Mouse (Mus musculus) hematopoietic stem cell, adult 5-6 weeks (primary cell): Measurements from ENCODE around the gene Hibch. TPM values are rescaled to one million over a fixed set of nuclear protein-coding genes. Genes with fewer than 3 reads are reported as not detected.
A peak's percentile ranks its signal among the peaks of the same experiment; 100 is the strongest.

ENCODE experiments used
- ATAC-seq, 2 experiments: fragments of 125-278 bp in 1 of 2; replicated peaks in 1 of 2; 2 replicates each; pipeline ENCODE4 v1.8.0; 2016 to 2017; ENCODE audit warnings: inconsistent platforms in 2 of 2, mild to moderate bottlenecking in 2 of 2, moderate number of reproducible peaks in 2 of 2, low read depth in 1 of 2, moderate TSS enrichment in 1 of 2; ENCODE audit not compliant: low FRiP score in 2 of 2, poor library complexity in 2 of 2, severe bottlenecking in 2 of 2, insufficient read depth in 1 of 2, low TSS enrichment in 1 of 2
- total RNA-seq: library from RNA; stranded (forward); fragments of 172-1452, 232-1000 nt; gene quantifications from 2 replicates; pipeline ENCODE4 v1.2.3, GENCODE M21; 2017

Hibch gene
- total RNA-seq = 69.9 and 187 TPM in 2 replicates

DNA sequence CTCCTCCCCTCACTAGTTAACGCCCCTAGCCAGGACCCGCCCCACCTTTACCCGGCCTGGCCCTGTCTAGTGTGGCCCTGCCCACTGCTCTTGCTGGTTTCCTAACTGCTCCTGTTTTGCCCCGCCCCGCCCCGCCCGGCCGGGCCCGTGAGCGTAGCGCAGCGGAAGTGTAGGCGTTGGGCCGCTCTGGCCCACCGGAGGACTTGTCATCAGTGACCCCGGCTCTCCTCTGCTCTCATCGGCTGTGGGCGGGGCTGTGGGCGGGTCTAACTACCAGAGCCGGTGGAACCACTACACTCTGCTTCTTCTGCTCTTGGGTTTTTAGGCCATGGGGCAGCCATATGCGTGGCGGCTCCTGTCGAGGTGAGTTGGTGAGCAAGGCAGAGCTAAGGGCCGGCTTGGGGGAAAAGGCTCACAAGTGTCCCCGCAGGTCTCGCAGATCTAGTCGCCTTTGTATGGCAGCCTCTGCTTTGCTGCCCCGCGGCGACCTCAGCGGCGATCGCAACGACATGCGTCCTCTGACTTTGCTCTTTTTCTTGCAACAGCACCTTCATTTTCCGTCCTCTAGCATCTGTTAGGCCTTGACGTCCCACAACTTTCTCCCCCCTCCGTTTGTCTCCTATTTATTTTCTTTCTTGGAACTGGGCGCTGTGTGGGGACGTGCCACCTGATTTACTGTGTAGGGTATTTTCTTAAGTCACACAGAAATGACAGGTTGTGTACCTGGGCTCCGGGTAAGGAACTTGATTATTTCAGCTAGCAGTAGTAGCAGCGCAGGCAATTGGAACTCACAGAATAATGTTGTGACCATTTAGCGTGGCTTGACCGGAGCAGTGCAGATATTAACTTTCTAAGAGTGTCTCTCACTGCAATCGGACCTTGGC lies at the start of gene Hibch:
TSS of gene Hibch (plus strand) at position 148 of the 884 bp plus-strand sequence.
- ATAC-seq = peak; percentile 97 to 98

DNA sequence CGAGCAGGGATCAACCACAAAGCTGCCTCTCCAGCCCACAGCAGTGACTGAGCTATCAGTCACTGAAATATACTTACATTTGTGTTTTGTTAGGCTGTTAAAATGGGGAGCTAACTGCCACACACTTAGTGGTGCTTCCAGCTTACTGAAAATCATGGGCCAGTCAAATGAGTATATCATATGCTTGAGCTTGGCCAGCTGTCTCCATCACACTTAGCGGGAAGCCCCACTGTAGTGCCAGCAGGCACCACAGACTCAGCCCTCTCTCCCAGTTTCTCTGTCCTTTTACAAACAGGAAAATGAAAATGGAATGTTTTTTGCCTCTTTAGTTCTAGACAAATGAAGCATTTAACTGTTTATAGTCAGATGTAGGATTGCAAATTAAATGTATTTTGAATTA lies 48.8 kb upstream of the Hibch start:
- no peak for ATAC-seq

DNA sequence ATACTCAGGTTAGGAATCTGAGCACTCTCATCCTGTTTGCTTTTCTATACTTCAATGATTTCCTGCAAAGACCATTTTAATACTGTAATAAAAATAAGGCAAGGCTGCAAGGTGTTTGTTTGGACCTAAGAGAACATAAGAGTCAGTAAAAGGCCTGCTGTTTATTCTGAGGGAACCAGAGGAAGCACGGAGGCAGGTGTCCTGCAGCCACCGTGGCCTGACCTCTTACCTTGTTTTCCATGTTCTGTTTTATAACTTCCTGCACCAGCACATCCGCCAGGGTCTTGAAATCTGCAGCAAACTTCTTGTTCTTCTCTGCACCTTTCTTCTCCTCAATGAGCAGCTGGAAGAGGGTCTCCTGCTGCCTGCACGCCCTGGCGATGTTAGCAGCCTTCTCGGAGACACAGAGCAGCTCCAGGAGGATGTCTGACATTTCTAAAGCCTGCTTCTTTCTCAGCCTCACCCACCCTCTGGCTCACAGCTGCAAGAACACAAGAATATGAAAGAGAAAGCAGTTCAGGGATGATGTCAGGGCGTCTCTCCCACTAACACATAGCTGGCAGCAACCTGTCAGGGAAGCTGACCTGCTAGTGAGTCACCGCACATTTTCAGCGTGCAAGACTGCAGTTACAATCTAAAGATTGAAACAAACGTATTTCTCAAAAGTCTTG lies 45.5 kb upstream of the Hibch start:
- peak; percentile 57 to 62 for ATAC-seq

DNA sequence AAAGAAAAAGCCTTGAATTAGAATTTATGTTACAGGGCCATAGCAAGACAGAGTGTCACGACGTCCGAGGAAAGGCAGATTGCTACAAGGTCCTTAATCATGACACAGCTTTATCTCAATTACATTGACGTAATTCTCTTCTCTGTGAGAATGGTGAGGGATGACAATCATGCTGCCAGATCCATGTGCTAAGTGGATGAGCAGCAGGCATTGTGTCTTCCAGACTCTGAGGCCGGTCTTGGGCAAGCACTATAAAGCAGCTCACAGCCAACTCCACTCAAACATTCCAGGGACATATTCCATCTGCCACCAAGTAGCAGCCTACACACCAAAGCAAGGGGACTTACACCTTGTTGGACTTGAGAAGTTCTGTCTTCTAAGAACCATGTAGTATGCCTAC lies 45.0 kb upstream of the Hibch start:
- no peak; a peak in 1 of 4 replicates for ATAC-seq

DNA sequence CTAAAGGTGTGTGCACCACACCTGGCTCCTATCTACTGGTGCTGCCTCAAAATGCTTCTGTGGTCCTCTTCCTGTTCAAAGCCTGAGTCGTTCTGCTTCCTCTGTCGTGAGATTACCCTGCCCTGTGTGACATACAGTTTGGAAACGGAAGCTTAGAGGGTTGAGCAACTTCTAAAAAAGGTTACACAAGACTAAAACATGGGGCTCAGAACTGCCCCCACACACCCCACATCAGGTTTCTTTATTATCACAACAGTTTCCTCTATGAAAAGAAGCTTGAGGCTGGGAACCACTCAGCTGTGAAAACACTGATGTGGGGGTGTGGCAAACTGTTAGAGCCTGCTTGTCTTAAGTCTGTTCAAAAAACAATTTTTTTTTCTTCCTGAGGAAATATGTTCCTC lies 44.4 kb upstream of the Hibch start:
- ATAC-seq = peak; percentile 86 to 88

DNA sequence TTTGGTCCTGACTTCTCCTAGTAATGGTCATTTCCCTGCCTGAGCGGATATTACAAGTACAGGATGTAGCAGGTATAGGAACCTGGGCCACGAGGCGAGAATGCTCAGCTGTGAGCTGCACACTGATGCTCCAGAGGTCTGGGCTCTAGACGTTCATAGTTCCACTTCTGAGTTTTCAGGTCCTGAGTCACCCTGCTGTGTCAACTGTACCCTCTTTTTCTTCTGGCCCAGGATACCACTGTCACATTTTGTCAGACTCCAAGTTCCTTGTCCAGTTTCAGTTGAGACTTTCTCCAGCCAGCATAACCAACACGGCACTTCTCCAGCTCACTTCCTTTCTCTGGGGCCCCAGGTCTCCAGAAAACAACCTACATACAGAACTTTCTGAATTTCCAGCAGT lies 43.1 kb upstream of the Hibch start:
- peak; percentile 22 to 31 for ATAC-seq

DNA sequence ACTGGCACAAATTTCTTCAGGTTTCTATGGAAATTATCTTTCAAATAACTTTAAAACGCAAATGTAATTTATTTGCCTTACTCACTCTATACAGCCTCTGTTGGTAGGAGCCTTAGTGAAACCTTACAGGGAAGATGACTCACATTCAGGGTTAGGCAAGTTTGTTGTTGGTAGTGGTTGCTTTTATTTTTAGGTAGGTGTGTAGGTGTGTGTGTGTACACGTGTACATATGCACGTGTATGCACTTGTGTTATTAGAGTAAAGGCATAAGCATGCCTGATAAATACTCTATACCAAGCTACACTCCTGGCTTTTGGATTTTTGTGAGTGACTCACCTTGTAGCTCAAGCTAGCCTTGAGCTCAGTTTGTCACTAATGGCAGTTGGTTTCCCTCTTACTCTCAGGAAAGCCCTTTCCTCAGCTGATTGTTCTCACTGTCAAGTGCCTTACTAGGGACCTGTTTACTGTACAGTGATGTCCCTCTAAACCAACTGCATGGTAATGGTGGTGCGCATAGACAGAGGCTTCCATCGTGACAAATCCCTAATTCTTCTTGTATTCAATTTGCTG lies 42.2 kb upstream of the Hibch start:
- no peak for ATAC-seq

DNA sequence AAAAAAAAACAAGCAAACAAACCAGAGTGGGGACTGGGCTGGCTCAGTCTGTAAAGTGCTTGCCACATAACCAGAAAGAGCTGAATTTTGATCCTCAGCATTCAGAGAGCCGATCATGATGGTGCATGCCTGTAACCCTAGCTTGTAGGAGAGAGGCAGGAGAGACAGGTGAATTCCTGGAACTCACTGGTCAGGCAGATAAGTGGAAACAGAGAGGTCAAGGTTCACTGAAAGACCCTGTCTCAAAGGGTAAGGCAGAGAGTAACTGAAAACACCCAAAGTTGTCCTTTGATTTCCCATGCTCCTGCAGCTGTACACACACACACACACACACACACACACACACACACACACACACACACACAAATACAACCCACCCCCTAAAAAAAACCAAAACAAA lies 39.7 kb upstream of the Hibch start:
- no peak for ATAC-seq

DNA sequence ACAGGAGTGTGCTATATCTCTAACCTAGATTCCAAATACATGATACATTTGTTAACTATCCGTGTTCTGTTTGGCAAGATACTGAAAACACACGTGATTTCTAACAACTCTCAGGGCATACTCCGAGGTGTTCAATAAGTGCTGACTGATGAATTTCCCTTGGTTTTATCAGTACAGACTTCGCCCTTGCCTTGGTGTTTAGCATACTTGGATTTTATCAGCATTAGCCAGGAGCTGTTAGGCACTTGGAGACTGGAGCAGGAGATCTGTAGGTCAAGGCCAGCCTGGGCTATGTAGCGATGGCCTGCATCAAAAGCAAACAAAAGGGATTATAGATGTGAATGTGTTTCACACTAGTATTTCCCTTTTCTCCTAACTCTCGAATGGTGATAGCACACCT lies 36.3 kb upstream of the Hibch start:
- no peak for ATAC-seq

DNA sequence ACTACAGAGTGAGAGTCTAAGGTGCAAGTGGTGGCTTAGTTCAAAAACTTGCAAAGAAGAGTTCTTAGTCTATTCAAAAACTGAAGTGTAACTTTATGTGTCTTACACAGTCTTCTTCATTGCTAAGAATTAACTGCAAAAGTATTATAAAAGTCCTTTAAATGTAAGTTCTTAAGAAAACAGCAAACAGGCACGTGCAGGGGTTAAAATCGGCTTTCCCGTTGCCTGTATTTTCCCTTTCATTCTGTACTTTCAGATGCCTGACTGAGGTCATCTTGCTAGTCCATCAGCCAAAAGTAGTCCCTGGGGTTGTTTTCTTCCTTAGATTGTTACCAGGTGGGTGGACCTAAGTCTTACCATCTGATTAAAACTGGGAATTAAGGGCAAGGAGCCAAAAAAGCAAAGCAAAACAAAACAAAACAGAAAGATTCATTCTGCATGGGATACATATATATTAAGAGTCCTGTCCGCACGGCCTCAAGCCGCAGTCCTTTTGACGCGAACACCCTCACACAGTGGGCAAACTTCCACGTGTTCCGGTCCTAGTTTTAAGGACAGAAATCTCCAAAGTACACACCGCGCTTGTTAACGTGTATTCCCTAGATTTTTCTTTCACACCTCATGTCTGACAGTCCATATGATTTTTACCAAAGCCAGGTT lies 28.4 kb upstream of the Hibch start:
- ATAC-seq = no peak

DNA sequence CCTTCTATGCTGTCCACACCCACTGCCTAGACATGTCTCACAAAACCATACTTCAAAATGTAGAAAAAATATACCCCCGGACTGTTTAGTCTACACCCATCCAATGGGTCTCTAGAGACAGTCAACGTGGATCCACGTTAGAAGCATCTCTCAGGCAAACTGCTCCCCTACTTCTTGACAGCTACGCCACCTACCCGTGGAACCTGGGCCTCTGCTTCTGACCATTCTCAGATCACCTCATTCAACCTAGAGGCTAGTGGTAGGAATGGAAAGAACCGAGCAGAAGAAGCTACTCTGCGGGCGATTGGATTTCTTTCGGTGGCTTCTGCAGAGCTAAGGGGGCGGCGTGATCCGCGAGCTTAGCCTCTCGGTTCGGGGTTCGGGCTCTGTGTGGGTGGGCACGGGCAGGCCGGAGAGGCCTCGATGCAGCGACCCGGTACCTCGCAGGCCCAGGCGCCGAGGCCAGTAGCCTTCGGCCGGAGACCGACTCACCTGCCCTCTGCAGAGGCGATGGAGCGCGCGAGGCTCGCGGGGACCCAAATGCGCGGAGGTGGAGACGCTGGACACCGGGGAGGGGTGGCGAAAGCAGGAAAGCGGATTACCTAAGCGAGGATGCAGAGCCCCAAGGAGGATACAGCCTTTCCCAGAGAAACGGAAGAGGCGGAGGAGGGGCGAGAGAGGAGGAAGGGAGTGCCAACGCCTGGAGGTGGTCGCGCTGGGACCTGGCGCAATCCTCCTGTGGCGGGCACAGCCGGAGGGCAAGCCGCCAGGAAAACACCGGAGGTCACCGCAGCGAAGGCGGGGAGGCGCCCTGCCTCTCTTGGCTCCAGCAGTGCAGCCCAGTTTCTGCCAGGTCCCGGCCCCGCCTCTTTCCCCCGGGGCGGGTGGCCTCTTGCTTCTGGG lies 27.6 kb upstream of the Hibch start, which contains the start of gene Inpp1:
TSS of gene Inpp1 (minus strand) at position 779 of the 903 bp plus-strand sequence.
- peak; percentile 86 to 90 for ATAC-seq

DNA sequence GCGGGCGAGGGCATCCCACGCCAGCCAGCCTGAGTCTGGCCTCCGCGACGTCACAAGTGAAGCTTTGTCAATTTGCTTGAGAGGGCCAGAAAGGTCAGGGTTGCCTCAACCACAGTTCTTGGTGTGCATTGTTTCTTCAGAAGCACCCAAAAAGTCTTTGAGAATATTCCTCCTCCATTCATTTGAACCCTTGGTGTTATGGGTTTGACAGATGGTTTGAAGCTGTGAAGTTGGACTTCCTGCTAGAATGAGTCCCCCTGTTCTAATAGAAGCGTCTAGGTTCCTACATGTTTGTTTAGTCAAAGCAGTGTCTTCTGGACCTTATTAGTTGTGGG lies 26.9 kb upstream of the Hibch start:
- ATAC-seq = peak in 1 of 2 experiments; percentile 5; a peak in 1 of 4 replicates

DNA sequence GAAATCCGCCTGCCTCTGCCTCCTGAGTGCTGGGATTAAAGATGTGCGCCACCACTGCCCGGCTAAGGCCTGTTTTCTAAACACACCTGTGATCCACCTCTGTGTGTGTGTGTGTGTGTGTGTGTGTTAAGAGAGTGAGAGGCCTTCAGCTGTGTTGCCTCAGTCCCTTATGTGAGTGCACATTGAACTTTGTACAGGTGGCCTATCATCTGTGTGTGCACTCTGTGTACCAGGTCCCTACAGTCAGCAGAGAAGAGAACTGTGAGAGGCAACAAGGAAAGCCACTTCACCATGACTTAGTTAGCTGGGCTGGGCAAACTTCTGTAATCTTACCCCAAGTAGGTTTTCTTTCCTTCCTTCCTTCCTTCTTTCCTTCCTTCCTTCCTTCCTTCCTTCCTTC lies 5.6 kb upstream of the Hibch start:
- no peak for ATAC-seq

DNA sequence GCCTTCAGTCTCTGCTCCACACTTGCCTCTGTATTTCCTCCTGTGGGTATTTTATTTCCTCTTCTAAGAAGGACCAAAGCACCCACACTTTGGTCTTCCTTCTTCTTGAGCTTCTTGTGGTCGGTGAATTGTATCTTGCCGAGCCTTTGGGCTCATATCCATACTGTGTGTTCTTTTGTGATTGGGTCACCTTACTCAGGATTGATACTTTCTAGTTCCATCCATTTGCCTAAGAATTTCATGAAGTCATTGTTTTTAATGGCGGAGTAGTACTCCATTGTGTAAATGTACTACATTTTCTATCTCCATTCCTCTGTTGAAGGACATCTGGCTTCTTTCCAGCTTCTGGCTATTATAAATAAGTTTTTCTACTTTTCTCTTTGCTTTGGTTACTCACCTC lies 375 bp upstream of the Hibch start:
- ATAC-seq = no peak

DNA sequence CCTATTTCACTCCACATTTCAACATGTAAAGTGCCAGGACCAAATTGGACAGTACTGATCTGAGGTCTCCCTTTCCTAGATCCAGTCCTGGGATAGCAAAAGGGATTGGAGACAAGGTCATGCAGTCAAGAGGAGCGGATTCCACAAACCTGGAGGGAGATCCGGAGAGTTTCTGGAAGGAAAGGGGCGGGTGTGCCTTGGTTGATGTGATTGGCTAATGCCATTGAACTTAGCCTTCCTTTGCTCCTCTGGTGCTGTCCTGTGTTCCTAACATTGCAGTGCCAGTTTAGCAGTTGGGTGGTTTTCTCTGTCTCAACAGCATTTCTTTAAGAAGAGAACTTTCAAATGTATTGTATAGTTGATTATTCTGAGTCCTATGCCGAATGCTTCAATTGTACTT lies 1.8 kb downstream of the Hibch start:
- ATAC-seq = no peak

DNA sequence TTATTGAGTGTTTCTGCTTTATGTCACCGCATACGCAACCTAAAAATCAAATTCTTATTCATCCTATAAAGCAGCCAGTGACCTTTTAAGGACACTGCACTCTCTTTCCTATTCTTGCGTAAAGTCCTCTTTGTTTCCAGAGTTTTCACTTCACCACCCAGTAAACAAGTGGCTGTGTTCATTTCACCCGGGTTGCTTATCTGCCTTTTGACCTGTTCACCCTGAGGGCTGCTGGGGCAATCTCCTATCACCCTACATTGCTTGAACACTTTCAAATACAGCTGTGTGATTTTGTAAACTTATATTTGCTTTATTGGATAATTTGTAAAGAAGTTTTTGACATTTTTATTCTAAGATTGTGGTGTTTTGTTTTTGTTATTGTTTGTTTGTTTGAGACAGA lies 4.7 kb downstream of the Hibch start:
- ATAC-seq = no peak

DNA sequence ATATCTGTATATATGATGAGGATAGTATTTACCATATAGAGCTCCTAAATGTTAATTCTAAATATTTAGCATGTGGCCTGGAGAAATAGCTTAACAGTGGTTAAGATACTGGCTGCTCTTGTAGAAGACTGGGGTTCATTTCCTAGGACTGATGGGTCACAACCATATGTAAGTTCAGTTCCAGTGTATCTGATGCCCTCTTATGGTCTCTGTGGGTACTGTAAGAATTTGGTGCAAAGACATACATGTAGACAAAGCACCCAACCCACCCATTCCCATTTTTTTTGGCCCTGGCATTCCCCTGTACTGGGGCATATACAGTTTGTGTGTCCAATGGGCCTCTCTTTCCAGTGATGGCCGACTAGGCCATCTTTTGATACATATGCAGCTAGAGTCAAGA lies 9.3 kb downstream of the Hibch start:
- ATAC-seq = peak; percentile 73 to 84; a peak in 3 of 4 replicates
